Mouse (Mus musculus) adrenal gland, adult 8-10 months (tissue): ENCODE measurements around the gene Pitpnm2. TPM values are rescaled to one million over a fixed set of nuclear protein-coding genes. Genes with fewer than 3 reads are reported as not detected.

Source experiments
- DNase-seq: peaks from one replicate; pipeline ENCODE4 v3.0.0; 2022
- total RNA-seq, 4 experiments: library from RNA; stranded (reverse); gene quantifications; 2 replicates each; pipeline ENCODE4 v1.2.4; 2022

Gene Pitpnm2
- total RNA-seq, 4 experiments from 2014 or later = 52.7 to 67.0 (median 62.5) TPM

GRCm38 (mm10) chr5:124175138-124175537 lies 74.4 kb downstream of the Pitpnm2 start:
- DNase-seq = no peak

- DNase-seq = no peak
These were observed 76.3 kb downstream of the Pitpnm2 start for GRCm38 (mm10) chr5:124173012-124173985.

DNA sequence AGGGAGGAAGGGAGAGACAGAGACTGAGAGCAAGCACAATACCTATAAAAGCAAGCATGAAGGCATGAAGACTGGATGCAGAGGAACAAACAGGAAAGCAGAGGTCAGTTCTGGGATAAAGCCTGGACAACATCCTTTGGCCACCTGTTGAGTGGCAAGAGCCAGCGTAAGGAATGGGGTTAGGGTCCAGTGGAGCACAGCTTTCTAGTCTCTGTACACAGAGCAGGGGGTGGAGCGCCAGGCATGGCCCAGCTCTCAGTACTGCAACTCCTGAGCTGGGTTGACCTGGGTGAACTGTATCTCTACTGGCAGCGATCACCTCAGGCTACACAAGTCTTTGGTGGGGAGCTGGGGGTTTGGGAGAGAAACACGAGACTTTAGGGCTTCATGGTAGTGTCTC lies 77.3 kb downstream of the Pitpnm2 start:
- DNase-seq = no peak

GRCm38 (mm10) chr5:124171781-124172180 lies 77.8 kb downstream of the Pitpnm2 start:
- peak; percentile 77 for DNase-seq

DNA sequence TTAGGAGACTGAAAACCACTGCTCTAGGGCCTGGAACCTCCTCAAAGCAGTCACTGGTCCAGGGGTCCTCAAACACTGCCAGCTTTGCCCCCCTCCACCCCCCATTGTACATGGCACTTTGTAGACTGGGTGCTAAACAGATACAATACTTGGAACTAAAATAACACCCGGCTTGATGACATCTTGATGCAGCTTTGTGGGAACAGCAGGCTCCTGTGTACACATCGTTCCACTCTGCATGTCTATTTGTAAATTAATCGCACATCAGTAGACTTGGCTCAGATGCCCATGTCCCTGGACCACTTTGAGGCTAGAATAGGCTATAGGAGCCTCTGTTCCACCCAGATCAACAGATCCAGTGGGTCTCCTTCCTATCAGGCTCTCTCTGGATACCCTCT lies 80.3 kb downstream of the Pitpnm2 start:
- no peak for DNase-seq

- no peak for DNase-seq
These were observed 80.9 kb downstream of the Pitpnm2 start for GRCm38 (mm10) chr5:124168428-124169223.

- no peak for DNase-seq
These were observed 81.9 kb downstream of the Pitpnm2 start for GRCm38 (mm10) chr5:124167621-124168020.

GRCm38 (mm10) chr5:124166741-124167140 lies 82.8 kb downstream of the Pitpnm2 start:
- no peak for DNase-seq

DNA sequence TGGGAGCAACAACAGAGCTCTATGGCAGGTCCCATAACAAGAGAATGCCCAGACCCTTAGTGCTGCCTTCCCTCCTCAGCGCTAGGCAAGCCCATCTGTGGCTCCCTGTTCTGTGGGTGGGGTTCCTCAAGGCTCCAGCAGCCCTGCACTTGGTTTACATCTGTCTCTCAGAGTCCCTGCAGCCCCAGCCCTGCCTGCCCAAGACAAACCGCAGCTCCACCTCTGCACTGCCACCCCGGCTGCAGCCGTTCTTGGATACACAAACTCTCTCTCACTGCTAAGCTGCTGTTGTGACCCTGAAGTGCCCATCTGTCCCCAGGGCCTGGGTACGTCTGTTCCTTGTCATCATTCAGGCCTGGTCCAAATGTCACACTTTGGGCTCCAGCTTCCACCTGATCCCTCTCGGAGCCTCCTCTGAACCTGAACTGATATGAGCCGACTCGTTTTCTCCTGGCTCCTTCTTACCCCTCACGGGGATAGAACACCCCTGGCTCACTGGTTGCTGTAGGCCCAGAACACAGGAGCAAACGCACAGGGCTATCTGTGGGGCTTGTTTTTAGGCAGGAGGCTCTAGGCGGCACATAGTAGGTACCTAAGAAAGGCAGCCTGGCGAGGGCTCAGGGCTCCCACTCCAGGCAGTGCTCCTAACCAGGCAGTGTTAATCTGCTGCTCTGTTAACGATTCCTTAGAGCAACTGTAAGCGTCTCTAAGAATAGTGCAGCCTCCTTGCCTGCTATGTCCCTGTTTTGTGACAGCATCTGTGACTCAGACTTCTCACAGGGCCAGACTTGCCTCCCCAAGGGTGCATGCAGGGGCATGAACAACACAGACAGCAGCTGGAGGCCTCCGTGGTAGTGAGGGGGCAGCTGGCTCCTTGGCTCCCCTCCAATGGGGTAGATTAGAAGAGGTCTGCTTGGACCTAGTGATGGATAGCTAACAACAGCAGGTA lies 83.7 kb downstream of the Pitpnm2 start:
- DNase-seq = peak; percentile 47

DNA sequence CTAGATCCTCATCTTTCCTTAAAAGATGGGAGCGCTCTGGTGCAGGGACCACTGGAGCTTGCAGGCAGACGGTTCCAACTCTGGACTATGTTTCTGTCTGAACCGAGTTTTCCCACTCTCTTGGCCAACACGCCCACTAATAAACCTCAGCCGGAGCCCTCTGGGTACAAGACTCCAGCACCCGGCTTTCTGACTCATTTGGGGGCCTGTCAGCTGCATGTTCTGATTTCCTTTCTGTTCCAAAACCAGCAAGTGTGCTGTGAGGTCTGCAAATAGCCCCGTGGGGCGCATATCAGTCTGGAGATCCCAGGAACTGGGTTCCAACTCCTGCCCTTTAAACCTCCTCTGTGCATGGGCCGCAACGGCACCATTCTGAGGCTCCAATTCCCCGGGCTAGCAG lies 86.1 kb downstream of the Pitpnm2 start:
- DNase-seq = no peak

DNA sequence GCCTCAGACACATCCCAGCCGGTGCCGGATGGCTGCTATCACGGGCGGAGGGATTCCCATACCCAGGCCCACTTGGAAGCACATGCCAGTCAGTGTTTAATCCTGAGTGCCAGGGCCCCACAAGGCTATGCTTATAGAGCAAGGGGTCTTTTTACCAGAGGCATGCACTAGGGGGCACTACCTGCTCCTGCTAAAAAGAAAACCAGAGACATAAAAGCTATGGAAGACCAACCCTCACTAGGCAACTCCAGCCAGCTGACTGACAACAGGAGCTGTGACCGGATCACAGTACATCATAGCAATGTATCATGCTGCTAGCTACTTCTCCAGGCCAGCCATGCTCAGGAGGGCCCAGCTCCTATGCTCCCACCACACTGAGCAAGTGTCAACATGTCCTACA lies 87.0 kb downstream of the Pitpnm2 start:
- DNase-seq = peak; percentile 58

DNA sequence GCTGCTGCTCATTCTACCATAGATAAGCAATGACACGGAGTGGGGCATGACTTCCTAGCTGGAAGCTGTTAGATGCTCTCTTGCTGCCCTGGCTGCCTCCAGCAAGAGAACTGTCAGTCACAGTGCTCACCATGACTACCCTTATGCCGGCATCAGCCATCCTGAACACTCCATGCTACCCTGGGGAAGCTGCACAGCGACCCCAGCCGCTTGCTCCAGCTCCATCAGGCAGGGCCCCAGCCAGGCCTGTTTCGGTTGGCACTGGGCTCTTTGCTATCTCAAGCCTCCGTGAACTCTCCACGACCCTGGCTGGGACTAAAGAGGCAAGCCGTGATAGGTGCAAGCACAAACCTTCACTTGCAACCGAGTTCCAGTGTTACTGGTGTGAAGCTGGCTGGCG lies 87.7 kb downstream of the Pitpnm2 start:
- no peak for DNase-seq

- no peak for DNase-seq
These were observed 90.1 kb downstream of the Pitpnm2 start for GRCm38 (mm10) chr5:124159453-124159852.

- DNase-seq = no peak
These were observed 91.3 kb downstream of the Pitpnm2 start for GRCm38 (mm10) chr5:124158305-124158704.

GRCm38 (mm10) chr5:124155943-124156342 lies 93.6 kb downstream of the Pitpnm2 start:
- DNase-seq = no peak

DNA sequence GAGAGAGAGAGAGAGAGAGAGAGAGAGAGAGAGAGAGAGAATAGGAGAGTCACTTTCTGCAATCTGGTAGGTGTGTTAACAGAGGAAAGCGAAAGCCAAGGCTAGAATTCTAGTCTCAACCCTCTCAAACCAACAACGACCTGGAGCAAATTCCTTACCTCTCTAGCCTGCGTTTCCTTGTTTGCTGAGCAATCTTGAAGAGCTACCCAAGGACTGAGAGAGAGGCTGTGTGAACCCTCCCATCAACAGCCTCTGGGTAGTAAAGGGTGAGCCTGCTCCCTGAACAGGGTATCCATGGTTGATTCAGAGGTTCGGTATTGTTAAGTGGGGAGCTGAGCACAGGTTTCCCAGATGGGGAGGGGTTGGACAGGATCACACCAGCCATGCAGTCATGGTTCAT lies 96.8 kb downstream of the Pitpnm2 start:
- no peak for DNase-seq

- DNase-seq = no peak
These were observed 98.7 kb downstream of the Pitpnm2 start for GRCm38 (mm10) chr5:124150895-124151294.

DNA sequence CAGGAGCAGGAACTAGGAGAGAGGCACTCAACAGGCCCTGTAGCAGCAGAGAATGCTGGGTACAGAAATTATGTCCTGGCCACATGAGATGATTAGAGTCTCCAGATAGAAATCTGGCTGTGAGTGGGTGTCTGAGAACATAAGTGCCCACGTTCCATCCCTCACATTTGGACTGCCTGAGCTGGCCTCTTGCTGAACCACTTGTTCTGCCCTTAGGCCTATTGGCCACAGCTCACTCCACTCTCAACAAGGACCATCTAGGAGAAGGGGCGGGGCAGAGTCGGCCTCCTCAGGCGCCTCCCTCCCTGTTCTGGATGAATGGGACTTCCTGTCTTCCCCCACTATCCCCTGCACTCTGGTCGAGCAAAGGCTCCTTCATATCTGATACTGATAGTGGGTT lies 100.5 kb downstream of the Pitpnm2 start:
- no peak for DNase-seq

DNA sequence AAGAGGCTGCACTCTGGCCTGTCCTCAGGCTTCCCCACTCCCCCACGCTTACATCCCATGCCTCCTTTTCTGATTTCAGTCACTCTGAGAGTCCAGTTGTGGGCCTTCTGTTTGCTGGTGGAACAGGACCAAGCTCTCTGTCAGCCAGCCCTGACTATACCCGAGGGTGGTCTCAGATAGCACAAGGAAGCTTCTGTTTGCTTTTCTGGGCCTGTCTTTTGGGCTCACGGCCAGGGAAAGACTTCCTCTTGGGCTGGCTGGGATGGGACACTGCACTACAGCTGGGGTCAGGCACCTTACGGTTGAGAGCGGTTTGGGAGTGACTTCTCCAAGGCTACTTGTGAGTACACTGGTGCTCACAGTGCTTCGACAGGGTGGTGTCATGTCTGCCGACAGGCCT lies 111.5 kb downstream of the Pitpnm2 start:
- DNase-seq = no peak

- DNase-seq = no peak
These were observed 115.3 kb downstream of the Pitpnm2 start for GRCm38 (mm10) chr5:124134261-124134660.

DNA sequence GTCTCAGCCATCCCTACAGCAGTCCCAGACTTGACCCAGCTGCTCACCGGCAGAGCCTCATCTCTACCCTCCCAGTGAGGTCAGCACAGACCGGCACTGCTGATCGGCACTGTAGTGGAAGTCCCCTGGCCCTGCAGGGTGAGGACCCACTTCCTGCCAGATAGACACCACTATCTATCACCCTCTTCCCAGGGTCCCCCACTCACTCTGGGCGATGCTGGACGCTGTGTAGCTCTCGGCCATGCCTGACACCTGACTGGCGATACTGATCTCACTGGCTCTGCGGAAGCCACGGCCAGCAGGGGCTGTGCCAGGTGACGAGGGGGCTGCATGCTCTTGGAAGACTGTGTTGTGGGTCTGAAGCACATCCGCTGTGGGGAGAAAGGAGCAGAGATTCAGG lies 124.5 kb downstream of the Pitpnm2 start:
- no peak for DNase-seq

- no peak for DNase-seq
These were observed 127.2 kb downstream of the Pitpnm2 start for GRCm38 (mm10) chr5:124122357-124122756.
